Mouse (Mus musculus): ENCODE measurements at regions not wholly inside any gene's neighbourhood (a gene's known extent, or its start where the extent isn't known, plus 50 kb on each side); places are given as distances from the start of the nearest gene placed in this dataset.
A peak's percentile ranks its signal among the peaks of the same experiment; 100 is the strongest.
"Not testable (repeated sequence)": the region's sequence is repeated elsewhere in the genome, so short reads cannot be mapped to it uniquely, and the experiment has no call there.

- H3K27me3 ChIP-seq (ENCODE audit: control insufficient read depth, insufficient read depth, low read length) = no peaks in the 10 kb centered on the region
Observed at GRCm38 (mm10) chr5:64697466-64697865, 105.7 kb upstream of the Klf3 start.

DNA sequence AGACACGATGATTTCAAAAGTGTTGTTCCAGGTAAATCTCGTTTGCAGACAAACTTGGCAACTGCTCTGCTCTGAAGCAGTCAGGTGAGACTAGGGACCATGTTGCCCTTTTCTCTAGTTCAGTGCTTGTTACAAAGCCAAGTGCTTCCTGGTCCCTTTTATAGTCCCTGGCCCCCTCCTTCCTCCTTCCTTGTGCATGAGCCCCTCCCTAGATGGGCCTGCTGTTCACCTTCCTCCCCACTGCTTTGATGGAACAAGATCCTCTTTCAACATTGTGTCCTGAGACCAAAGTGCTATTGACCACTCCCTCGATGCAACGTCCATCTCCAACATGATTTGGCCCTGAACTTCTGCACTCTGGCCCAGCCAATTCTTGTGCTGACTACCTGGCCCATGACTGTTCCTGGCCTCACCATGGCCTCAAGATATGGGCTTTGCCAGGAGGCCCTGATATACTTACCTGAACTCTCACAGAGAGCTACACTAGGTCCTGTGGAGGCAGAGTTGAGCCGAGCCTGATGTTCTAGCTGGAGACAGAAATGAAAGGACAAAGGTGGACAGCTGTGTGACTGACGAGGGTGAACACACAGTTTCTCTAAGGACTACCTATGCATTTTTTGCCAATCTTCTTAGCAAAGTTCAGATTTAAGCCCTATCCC, 104.6 kb upstream of the Klf3 start:
- H3K36me3 ChIP-seq (ENCODE audit: control insufficient read depth, insufficient read depth, low read length) = no peaks in the 10 kb centered on the region
- no peak overlapping the region for H3K4me3 ChIP-seq (ENCODE audit: control insufficient read depth in 1 of 2, insufficient read depth in 1 of 2, low read depth in 1 of 2, low read length in 2 of 2)
- no peak overlapping the region for H3K27ac ChIP-seq (replicated peaks in 1 of 2; ENCODE audit: control insufficient read depth in 1 of 2, insufficient read depth in 1 of 2, low read depth in 2 of 2, low read length in 2 of 2)
- H3K9ac ChIP-seq (ENCODE audit: low read length) = no peak overlapping the region
- no peaks in the 10 kb centered on the region for H3K9me3 ChIP-seq (ENCODE audit: control insufficient read depth, low read length)
- WGBS = 92% methylated on average over 6 of the region's 6 CpGs
- H3K4me2 ChIP-seq (ENCODE audit: low read length) = no peak overlapping the region
- H3K4me1 ChIP-seq (ENCODE audit: control insufficient read depth in 2 of 2, insufficient read depth in 2 of 2, low read length in 2 of 2) = peaks cover 16 to 21% of the 10 kb centered on the region in 2 experiments
- ATAC-seq (ENCODE audit: insufficient number of reproducible peaks, insufficient read depth, low FRiP score, low read depth) = no peak
- no peaks in the 10 kb centered on the region for H3K27me3 ChIP-seq (ENCODE audit: control insufficient read depth, insufficient read depth, low read length)

More at GRCm38 (mm10) chr5:64697466-64697865, 105.7 kb upstream of the Klf3 start:
- no peak overlapping the region for H3K9ac ChIP-seq (ENCODE audit: low read length)
- no peak overlapping the region for H3K4me3 ChIP-seq (ENCODE audit: control insufficient read depth in 1 of 2, insufficient read depth in 1 of 2, low read depth in 1 of 2, low read length in 2 of 2)
- 84% methylated on average over 5 of the region's 5 CpGs for WGBS
- H3K27ac ChIP-seq (replicated peaks in 1 of 2; ENCODE audit: control insufficient read depth in 1 of 2, insufficient read depth in 1 of 2, low read depth in 2 of 2, low read length in 2 of 2) = no peak overlapping the region
- H3K9me3 ChIP-seq (ENCODE audit: control insufficient read depth, low read length) = no peaks in the 10 kb centered on the region
- H3K36me3 ChIP-seq (ENCODE audit: control insufficient read depth, insufficient read depth, low read length) = no peaks in the 10 kb centered on the region
- ATAC-seq (ENCODE audit: insufficient number of reproducible peaks, insufficient read depth, low FRiP score, low read depth) = no peak
- no peak overlapping the region for H3K4me2 ChIP-seq (ENCODE audit: low read length)
- peaks cover 9 to 13% of the 10 kb centered on the region in 2 experiments for H3K4me1 ChIP-seq (ENCODE audit: control insufficient read depth in 2 of 2, insufficient read depth in 2 of 2, low read length in 2 of 2)

- Histone ChIP-seq H3K9me3 (ENCODE audit: control insufficient read depth, low read length) (no peaks in the 10 kb centered on the region), H3K4me2 (ENCODE audit: low read length) (0 out of 2 replicates have a peak overlapping the region, but pooled peaks have one; percentile 8), H3K4me3 (ENCODE audit: control insufficient read depth in 1 of 2, insufficient read depth in 1 of 2, low read depth in 1 of 2, low read length in 2 of 2) (no peak overlapping the region), H3K27me3 (ENCODE audit: control insufficient read depth, insufficient read depth, low read length) (no peaks in the 10 kb centered on the region), H3K9ac (ENCODE audit: low read length) (no peak overlapping the region), H3K27ac (replicated peaks in 1 of 2; ENCODE audit: control insufficient read depth in 1 of 2, insufficient read depth in 1 of 2, low read depth in 2 of 2, low read length in 2 of 2) (no peak overlapping the region), H3K36me3 (ENCODE audit: control insufficient read depth, insufficient read depth, low read length) (no peaks in the 10 kb centered on the region), H3K4me1 (ENCODE audit: control insufficient read depth in 2 of 2, insufficient read depth in 2 of 2, low read length in 2 of 2) (peaks cover 19 to 31% of the 10 kb centered on the region in 2 experiments)
- no peak for ATAC-seq (ENCODE audit: insufficient number of reproducible peaks, insufficient read depth, low FRiP score, low read depth)
- WGBS = 38% methylated on average over 6 of the region's 6 CpGs
Observed at GRCm38 (mm10) chr5:64700030-64700429, 103.2 kb upstream of the Klf3 start.

- no peak overlapping the region for H3K9ac ChIP-seq (ENCODE audit: low read length)
- H3K4me1 ChIP-seq (ENCODE audit: control insufficient read depth in 2 of 2, insufficient read depth in 2 of 2, low read length in 2 of 2) = peaks cover 19 to 31% of the 10 kb centered on the region in 2 experiments
- peak overlapping the region; percentile 36 for H3K4me2 ChIP-seq (ENCODE audit: low read length)
- no peaks in the 10 kb centered on the region for H3K27me3 ChIP-seq (ENCODE audit: control insufficient read depth, insufficient read depth, low read length)
- H3K9me3 ChIP-seq (ENCODE audit: control insufficient read depth, low read length) = no peaks in the 10 kb centered on the region
- no peak for ATAC-seq (ENCODE audit: insufficient number of reproducible peaks, insufficient read depth, low FRiP score, low read depth)
- 60% methylated on average over 14 of the region's 14 CpGs for WGBS
- H3K27ac ChIP-seq (replicated peaks in 1 of 2; ENCODE audit: control insufficient read depth in 1 of 2, insufficient read depth in 1 of 2, low read depth in 2 of 2, low read length in 2 of 2) = peak overlapping the region; percentile 84
- H3K4me3 ChIP-seq (ENCODE audit: control insufficient read depth in 1 of 2, insufficient read depth in 1 of 2, low read depth in 1 of 2, low read length in 2 of 2) = no peak overlapping the region
- H3K36me3 ChIP-seq (ENCODE audit: control insufficient read depth, insufficient read depth, low read length) = no peaks in the 10 kb centered on the region
Observed at GRCm38 (mm10) chr5:64701219-64701779, 101.9 kb upstream of the Klf3 start.

- H3K36me3 ChIP-seq (ENCODE audit: control insufficient read depth, insufficient read depth, low read length) = no peaks in the 10 kb centered on the region
- peak overlapping the region; percentile 36 for H3K4me2 ChIP-seq (ENCODE audit: low read length)
- no peak overlapping the region for H3K4me3 ChIP-seq (ENCODE audit: control insufficient read depth in 1 of 2, insufficient read depth in 1 of 2, low read depth in 1 of 2, low read length in 2 of 2)
- peak overlapping the region; percentile 84 for H3K27ac ChIP-seq (replicated peaks in 1 of 2; ENCODE audit: control insufficient read depth in 1 of 2, insufficient read depth in 1 of 2, low read depth in 2 of 2, low read length in 2 of 2)
- ATAC-seq (ENCODE audit: insufficient number of reproducible peaks, insufficient read depth, low FRiP score, low read depth) = peak; percentile 75
- no peaks in the 10 kb centered on the region for H3K27me3 ChIP-seq (ENCODE audit: control insufficient read depth, insufficient read depth, low read length)
- no peaks in the 10 kb centered on the region for H3K9me3 ChIP-seq (ENCODE audit: control insufficient read depth, low read length)
- 25% methylated on average over 7 of the region's 7 CpGs for WGBS
- H3K4me1 ChIP-seq (ENCODE audit: control insufficient read depth in 2 of 2, insufficient read depth in 2 of 2, low read length in 2 of 2) = peaks cover 19 to 31% of the 10 kb centered on the region in 2 experiments
- peak overlapping the region; percentile 45 for H3K9ac ChIP-seq (ENCODE audit: low read length)
Observed at GRCm38 (mm10) chr5:64701780-64702231, 101.4 kb upstream of the Klf3 start.

- H3K4me3 ChIP-seq (ENCODE audit: control insufficient read depth in 1 of 2, insufficient read depth in 1 of 2, low read depth in 1 of 2, low read length in 2 of 2); H3K9me3 ChIP-seq (ENCODE audit: control insufficient read depth, low read length); ATAC-seq (ENCODE audit: insufficient number of reproducible peaks, insufficient read depth, low FRiP score, low read depth); H3K36me3 ChIP-seq (ENCODE audit: control insufficient read depth, insufficient read depth, low read length); H3K9ac ChIP-seq (ENCODE audit: low read length); H3K27me3 ChIP-seq (ENCODE audit: control insufficient read depth, insufficient read depth, low read length): not testable (repeated sequence)
- Histone ChIP-seq H3K4me1 (ENCODE audit: control insufficient read depth in 2 of 2, insufficient read depth in 2 of 2, low read length in 2 of 2) (peaks cover 19 to 31% of the 10 kb centered on the region in 2 experiments), H3K27ac (replicated peaks in 1 of 2; ENCODE audit: control insufficient read depth in 1 of 2, insufficient read depth in 1 of 2, low read depth in 2 of 2, low read length in 2 of 2) (peak overlapping the region; percentile 84), H3K4me2 (ENCODE audit: low read length) (peak overlapping the region; percentile 36; the same call in 1 of the 2 replicates)
- WGBS = 47% methylated on average over 1 of the region's 1 CpGs
Observed at GRCm38 (mm10) chr5:64702404-64702803, 100.8 kb upstream of the Klf3 start.

DNA sequence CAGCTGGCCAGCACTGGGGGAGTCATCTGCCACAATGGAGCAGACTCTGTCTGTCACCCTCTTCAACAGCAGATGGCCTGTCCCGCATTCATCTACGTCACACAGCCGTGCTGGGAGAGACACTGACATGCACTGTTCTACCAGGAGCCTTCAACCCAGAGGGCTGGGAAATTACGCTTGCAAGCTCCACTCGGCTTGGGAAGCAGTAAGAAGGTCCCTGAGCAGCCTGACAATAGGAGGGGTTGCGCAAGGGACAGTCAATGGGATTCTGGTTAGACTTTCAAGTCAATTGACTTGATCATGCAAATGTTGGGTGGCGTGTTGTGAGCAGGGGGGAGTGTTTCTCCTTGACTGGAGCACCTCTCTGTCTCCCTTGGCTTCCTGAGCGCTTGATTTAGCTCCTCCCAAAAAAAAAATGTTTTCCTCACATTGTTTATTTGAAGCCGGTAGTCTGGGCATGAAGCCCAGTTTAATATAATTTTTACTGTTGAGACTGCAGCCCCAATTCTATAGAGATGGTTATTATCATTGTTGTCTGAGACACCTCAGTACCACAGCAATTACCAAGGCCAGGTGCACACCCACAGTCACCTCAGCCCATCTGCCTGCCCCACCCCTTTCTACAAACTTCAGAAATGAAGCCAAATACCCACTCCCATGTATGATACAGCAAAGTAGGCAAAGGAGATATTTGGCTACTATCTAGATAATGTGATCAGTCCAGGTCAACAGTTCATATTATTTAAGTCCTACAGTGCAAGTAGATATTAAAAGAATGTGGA, 99.9 kb upstream of the Klf3 start:
- Histone ChIP-seq H3K9me3 (ENCODE audit: control insufficient read depth, low read length) (no peaks in the 10 kb centered on the region), H3K4me2 (ENCODE audit: low read length) (no peak overlapping the region), H3K27ac (replicated peaks in 1 of 2; ENCODE audit: control insufficient read depth in 1 of 2, insufficient read depth in 1 of 2, low read depth in 2 of 2, low read length in 2 of 2) (peak overlapping the region in 1 of 2 experiments; percentile 49; a peak in 2 of 4 replicates), H3K36me3 (ENCODE audit: control insufficient read depth, insufficient read depth, low read length) (no peaks in the 10 kb centered on the region), H3K9ac (ENCODE audit: low read length) (no peak overlapping the region), H3K4me3 (ENCODE audit: control insufficient read depth in 1 of 2, insufficient read depth in 1 of 2, low read depth in 1 of 2, low read length in 2 of 2) (no peak overlapping the region), H3K4me1 (ENCODE audit: control insufficient read depth in 2 of 2, insufficient read depth in 2 of 2, low read length in 2 of 2) (peaks cover 19 to 31% of the 10 kb centered on the region in 2 experiments), H3K27me3 (ENCODE audit: control insufficient read depth, insufficient read depth, low read length) (no peaks in the 10 kb centered on the region)
- WGBS = 52% methylated on average over 9 of the region's 9 CpGs
- no peak for ATAC-seq (ENCODE audit: insufficient number of reproducible peaks, insufficient read depth, low FRiP score, low read depth)
